Mouse (Mus musculus): ENCODE results near the gene Dnah1. TPM values are rescaled to one million over a fixed set of nuclear protein-coding genes. Genes with fewer than 3 reads are reported as not detected.

Dnah1 gene
- polyA plus RNA-seq, 1 experiment from 2014 or later, result 7.6 TPM

GRCm38 (mm10) chr14:31252091-31252490 lies 71.6 kb downstream of the Dnah1 start:
- Histone ChIP-seq H3K36me3 (ENCODE audit: control insufficient read depth, insufficient read depth, low read length) (peaks cover 23% of the 10 kb centered on the region), H3K4me3 (ENCODE audit: low read depth, low read length) (peak overlapping the region; percentile 92), H3K4me2 (ENCODE audit: low read depth) (peak overlapping the region; percentile 84), H3K4me1 (ENCODE audit: control insufficient read depth, insufficient read depth, low read length) (peaks cover 9% of the 10 kb centered on the region; the same call in 1 of the 2 replicates), H3K27me3 (ENCODE audit: control insufficient read depth, insufficient read depth, low read length) (no peaks in the 10 kb centered on the region), H3K9me3 (ENCODE audit: control insufficient read depth, low read length) (no peaks in the 10 kb centered on the region), H3K9ac (ENCODE audit: low read length) (peak overlapping the region; percentile 97), H3K27ac (ENCODE audit: low read depth, low read length) (no peak overlapping the region)
- ATAC-seq (ENCODE audit: insufficient read depth, low FRiP score, low TSS enrichment) (no peak), DNase-seq (ENCODE audit: low spot score) (no peak)
- 89% methylated on average over 5 of the region's 5 CpGs for WGBS

- peak overlapping the region; percentile 84 for H3K4me2 ChIP-seq (ENCODE audit: low read depth)
- 2% methylated on average over 18 of the region's 18 CpGs for WGBS
- no peaks in the 10 kb centered on the region for H3K27me3 ChIP-seq (ENCODE audit: control insufficient read depth, insufficient read depth, low read length)
- DNase-seq (ENCODE audit: low spot score) (no peak), ATAC-seq (ENCODE audit: insufficient read depth, low FRiP score, low TSS enrichment) (peak; percentile 68)
- peak overlapping the region; percentile 88; the same call in 1 of the 2 replicates for H3K27ac ChIP-seq (ENCODE audit: low read depth, low read length)
- no peaks in the 10 kb centered on the region for H3K9me3 ChIP-seq (ENCODE audit: control insufficient read depth, low read length)
- peak overlapping the region; percentile 97 for H3K9ac ChIP-seq (ENCODE audit: low read length)
- H3K4me3 ChIP-seq (ENCODE audit: low read depth, low read length), result peak overlapping the region; percentile 92
- peaks cover 9% of the 10 kb centered on the region; the same call in 1 of the 2 replicates for H3K4me1 ChIP-seq (ENCODE audit: control insufficient read depth, insufficient read depth, low read length)
- peaks cover 19% of the 10 kb centered on the region for H3K36me3 ChIP-seq (ENCODE audit: control insufficient read depth, insufficient read depth, low read length)
Observed at GRCm38 (mm10) chr14:31251626-31252025, 72.1 kb downstream of the Dnah1 start.

- Histone ChIP-seq H3K36me3 (ENCODE audit: control insufficient read depth, insufficient read depth, low read length) (peaks cover 14% of the 10 kb centered on the region), H3K27ac (ENCODE audit: low read depth, low read length) (peak within 1 kb of the TSS; percentile 88), H3K4me3 (ENCODE audit: low read depth, low read length) (peak within 1 kb of the TSS; percentile 92), H3K4me1 (ENCODE audit: control insufficient read depth, insufficient read depth, low read length) (peaks cover 9% of the 10 kb centered on the region; the same call in 1 of the 2 replicates), H3K9ac (ENCODE audit: low read length) (peak within 1 kb of the TSS; percentile 97), H3K4me2 (ENCODE audit: low read depth) (peak within 1 kb of the TSS; percentile 84), H3K27me3 (ENCODE audit: control insufficient read depth, insufficient read depth, low read length) (no peaks in the 10 kb centered on the region), H3K9me3 (ENCODE audit: control insufficient read depth, low read length) (no peaks in the 10 kb centered on the region)
- under 1% methylated on average over 74 of the region's 75 CpGs for WGBS
- DNase-seq (ENCODE audit: low spot score) (peak; percentile 98), ATAC-seq (ENCODE audit: insufficient read depth, low FRiP score, low TSS enrichment) (peak; percentile 94)
Observed at GRCm38 (mm10) chr14:31251084-31251604, 72.6 kb downstream of the Dnah1 start, which contains the start of the genes Phf7 and Bap1. Gene Phf7 (minus strand): TSS chr14:31251317. Gene Bap1 (plus strand): TSS chr14:31251450.

- H3K9me3 ChIP-seq (ENCODE audit: control insufficient read depth, low read length), result no peaks in the 10 kb centered on the region
- peak overlapping the region; percentile 97 for H3K9ac ChIP-seq (ENCODE audit: low read length)
- H3K27ac ChIP-seq (ENCODE audit: low read depth, low read length), result peak overlapping the region; percentile 88
- H3K4me2 ChIP-seq (ENCODE audit: low read depth), result peak overlapping the region; percentile 84
- WGBS, result 22% methylated on average over 38 of the region's 38 CpGs
- peaks cover 11% of the 10 kb centered on the region for H3K36me3 ChIP-seq (ENCODE audit: control insufficient read depth, insufficient read depth, low read length)
- peaks cover 9% of the 10 kb centered on the region; the same call in 1 of the 2 replicates for H3K4me1 ChIP-seq (ENCODE audit: control insufficient read depth, insufficient read depth, low read length)
- no peaks in the 10 kb centered on the region for H3K27me3 ChIP-seq (ENCODE audit: control insufficient read depth, insufficient read depth, low read length)
- peak overlapping the region; percentile 92 for H3K4me3 ChIP-seq (ENCODE audit: low read depth, low read length)
- DNase-seq (ENCODE audit: low spot score) (no peak), ATAC-seq (ENCODE audit: insufficient read depth, low FRiP score, low TSS enrichment) (no peak)
Observed at GRCm38 (mm10) chr14:31250222-31251083, 73.2 kb downstream of the Dnah1 start.

- H3K36me3 ChIP-seq (ENCODE audit: control insufficient read depth, insufficient read depth, low read length), result 0 out of 2 replicates have a peak, but pooled peaks cover 2% of the 10 kb centered on the region
- H3K27ac ChIP-seq (ENCODE audit: low read depth, low read length), result no peak overlapping the region
- no peaks in the 10 kb centered on the region for H3K27me3 ChIP-seq (ENCODE audit: control insufficient read depth, insufficient read depth, low read length)
- no peak for ATAC-seq (ENCODE audit: insufficient read depth, low FRiP score, low TSS enrichment)
- no peaks in the 10 kb centered on the region for H3K9me3 ChIP-seq (ENCODE audit: control insufficient read depth, low read length)
- H3K4me2 ChIP-seq (ENCODE audit: low read depth), result no peak overlapping the region
- H3K9ac ChIP-seq (ENCODE audit: low read length), result no peak overlapping the region
- WGBS, result 92% methylated on average over 6 of the region's 6 CpGs
- no peak overlapping the region for H3K4me3 ChIP-seq (ENCODE audit: low read depth, low read length)
- DNase-seq (ENCODE audit: low spot score), result no peak
- peaks cover 9% of the 10 kb centered on the region; the same call in 1 of the 2 replicates for H3K4me1 ChIP-seq (ENCODE audit: control insufficient read depth, insufficient read depth, low read length)
Observed at GRCm38 (mm10) chr14:31248396-31248795, 75.3 kb downstream of the Dnah1 start.

- 94% methylated on average over 1 of the region's 1 CpGs for WGBS
- no peak for ATAC-seq (ENCODE audit: insufficient read depth, low FRiP score, low TSS enrichment)
Observed at GRCm38 (mm10) chr14:31245946-31246345, 77.8 kb downstream of the Dnah1 start.

GRCm38 (mm10) chr14:31244777-31245176 lies 78.9 kb downstream of the Dnah1 start:
- Histone ChIP-seq H3K36me3 (ENCODE audit: control insufficient read depth, insufficient read depth, low read length) (no peaks in the 10 kb centered on the region), H3K27ac (ENCODE audit: low read depth, low read length) (no peak overlapping the region), H3K27me3 (ENCODE audit: control insufficient read depth, insufficient read depth, low read length) (no peaks in the 10 kb centered on the region), H3K4me2 (ENCODE audit: low read depth) (no peak overlapping the region), H3K9me3 (ENCODE audit: control insufficient read depth, low read length) (no peaks in the 10 kb centered on the region), H3K4me1 (ENCODE audit: control insufficient read depth, insufficient read depth, low read length) (no peaks in the 10 kb centered on the region), H3K9ac (ENCODE audit: low read length) (no peak overlapping the region), H3K4me3 (ENCODE audit: low read depth, low read length) (no peak overlapping the region)
- no peak for ATAC-seq (ENCODE audit: insufficient read depth, low FRiP score, low TSS enrichment)
- WGBS, result 88% methylated on average over 1 of the region's 1 CpGs
- DNase-seq (ENCODE audit: low spot score), result no peak

More at GRCm38 (mm10) chr14:31245946-31246345, 77.8 kb downstream of the Dnah1 start:
- Histone ChIP-seq H3K9ac (ENCODE audit: low read length) (no peak overlapping the region), H3K9me3 (ENCODE audit: control insufficient read depth, low read length) (no peaks in the 10 kb centered on the region), H3K27ac (ENCODE audit: low read depth, low read length) (no peak overlapping the region), H3K4me1 (ENCODE audit: control insufficient read depth, insufficient read depth, low read length) (0 out of 2 replicates have a peak, but pooled peaks cover 2% of the 10 kb centered on the region), H3K4me3 (ENCODE audit: low read depth, low read length) (no peak overlapping the region), H3K27me3 (ENCODE audit: control insufficient read depth, insufficient read depth, low read length) (no peaks in the 10 kb centered on the region), H3K4me2 (ENCODE audit: low read depth) (no peak overlapping the region), H3K36me3 (ENCODE audit: control insufficient read depth, insufficient read depth, low read length) (no peaks in the 10 kb centered on the region)
- no peak for DNase-seq (ENCODE audit: low spot score)

GRCm38 (mm10) chr14:31240528-31240927 lies 83.2 kb downstream of the Dnah1 start:
- no peak overlapping the region for H3K4me3 ChIP-seq (ENCODE audit: low read depth, low read length)
- no peak overlapping the region for H3K9ac ChIP-seq (ENCODE audit: low read length)
- no peaks in the 10 kb centered on the region for H3K36me3 ChIP-seq (ENCODE audit: control insufficient read depth, insufficient read depth, low read length)
- H3K27me3 ChIP-seq (ENCODE audit: control insufficient read depth, insufficient read depth, low read length), result no peaks in the 10 kb centered on the region
- no peaks in the 10 kb centered on the region for H3K4me1 ChIP-seq (ENCODE audit: control insufficient read depth, insufficient read depth, low read length)
- no peaks in the 10 kb centered on the region for H3K9me3 ChIP-seq (ENCODE audit: control insufficient read depth, low read length)
- H3K27ac ChIP-seq (ENCODE audit: low read depth, low read length), result no peak overlapping the region
- 61% methylated on average over 3 of the region's 3 CpGs for WGBS
- ATAC-seq (ENCODE audit: insufficient read depth, low FRiP score, low TSS enrichment), result no peak
- no peak for DNase-seq (ENCODE audit: low spot score)
- H3K4me2 ChIP-seq (ENCODE audit: low read depth), result no peak overlapping the region
